Mouse (Mus musculus) ES-E14 (cell line): ENCODE results near the gene Bdkrb2.

Source experiments
- CHD2 ChIP-seq: IDR thresholded peaks from 2 replicates; pipeline ENCODE4 v1.6.1; 2014; ENCODE audit warnings: mild to moderate bottlenecking, low read depth, low read length, inconsistent platforms
- HCFC1 ChIP-seq: IDR thresholded peaks from 2 replicates; pipeline ENCODE4 v1.6.1; 2012; ENCODE audit warnings: low read length, inconsistent platforms, borderline replicate concordance; ENCODE audit not compliant: insufficient read depth
- ZC3H11A ChIP-seq: IDR thresholded peaks from 2 replicates; pipeline ENCODE4 v1.6.1; 2012; ENCODE audit warnings: low read depth, mild to moderate bottlenecking, inconsistent platforms, low read length, borderline replicate concordance

- no peak for TF ChIP-seq ZC3H11A
- no peak for TF ChIP-seq CHD2
- no peak for TF ChIP-seq HCFC1
Observed at GRCm38 (mm10) chr12:105562056-105562820, 788 bp upstream of the Bdkrb2 start.
